In genomic region chr1:93334621-93335020, GRCm38 (mm10) we compare ENCODE assay signal across 18 mouse cellular contexts. TPM values are rescaled to one million over a fixed set of nuclear protein-coding genes. Genes with fewer than 3 reads are reported as not detected.
DNase-seq lines count a peak whose midpoint lies in the region; ATAC-seq and TF ChIP-seq lines count a peak whose summit lies in the region.
"Had no signal": no experiment of that assay in that cellular context is flagged by ENCODE, and none has a peak within 500 bp of the region (broad histone marks: within the 10 kb centered on the region; RNA-seq: fewer than 3 reads in every experiment).

No protein-coding gene starts in this region.

- DNase-seq in limb, embryonic 14.5 days (ENCODE audit: low spot score): peak; percentile 13
- DNase-seq in limb, embryonic 10.5 days (ENCODE audit: low spot score): no peak
- DNase-seq in 3134 (ENCODE audit: extremely low read depth, insufficient read length, low spot score) (peak; percentile 13), 416B (ENCODE audit: low read depth) (peak; percentile 8), adipocyte (ENCODE audit: low spot score) (peak; percentile 21)
- DNase-seq in thymus, postnatal 25 days: no peak
- DNase-seq: adrenal gland, postnatal 14 days; cerebellum, adult 18-20 months; cerebellum, adult 9-11 months; cerebellum, postnatal 36 days; gastrocnemius, postnatal 36 days; heart, adult 11 months; heart, postnatal 36 days had no signal

- H3K36me3 ChIP-seq in limb, embryonic 14.5 days (ENCODE audit: control insufficient read depth, insufficient read depth, low read length): peaks cover 37% of the 10 kb centered on the region
- H3K36me3 ChIP-seq in limb, embryonic 10.5 days: peaks cover 86% of the 10 kb centered on the region
- H3K36me3 ChIP-seq: hindbrain, embryonic 15.5 days had no signal

- TF ChIP-seq POLR2A in limb, embryonic 14.5 days (IDR thresholded peaks at IDR 0.05; ENCODE audit: borderline replicate concordance, extremely low read depth, insufficient read depth, insufficient read length): no peak

- no peaks in the 10 kb centered on the region for H3K4me1 ChIP-seq in limb, embryonic 14.5 days (ENCODE audit: control insufficient read depth, insufficient read depth, low read length)
- H3K4me1 ChIP-seq in limb, embryonic 10.5 days: no peaks in the 10 kb centered on the region
- H3K4me1 ChIP-seq: forebrain, embryonic 15.5 days; heart, embryonic 13.5 days; hindbrain, embryonic 15.5 days had no signal

- no peak overlapping the region for H3K9ac ChIP-seq in limb, embryonic 14.5 days (ENCODE audit: low read depth, low read length, severe bottlenecking)
- H3K9ac ChIP-seq: forebrain, embryonic 15.5 days; heart, embryonic 13.5 days; hindbrain, embryonic 15.5 days had no signal

- 82% methylated on average over 2 of the region's 2 CpGs for WGBS in limb, embryonic 14.5 days
- 74% methylated on average over 2 of the region's 2 CpGs for WGBS in limb, embryonic 10.5 days

- no peaks in the 10 kb centered on the region for H3K27me3 ChIP-seq in limb, embryonic 14.5 days (ENCODE audit: control insufficient read depth, insufficient read depth, low read length)
- no peaks in the 10 kb centered on the region for H3K27me3 ChIP-seq in limb, embryonic 10.5 days (ENCODE audit: low read depth, poor library complexity, severe bottlenecking)
- H3K27me3 ChIP-seq: forebrain, embryonic 15.5 days; heart, embryonic 13.5 days; hindbrain, embryonic 15.5 days had no signal

- H3K4me3 ChIP-seq in limb, embryonic 14.5 days (replicated peaks; ENCODE audit: low read length): no peak overlapping the region
- no peak overlapping the region for H3K4me3 ChIP-seq in limb, embryonic 10.5 days
- H3K4me3 ChIP-seq: forebrain, embryonic 15.5 days; heart, embryonic 13.5 days; hindbrain, embryonic 15.5 days had no signal

- no peaks in the 10 kb centered on the region for H3K9me3 ChIP-seq in limb, embryonic 14.5 days (ENCODE audit: control insufficient read depth, low read length)
- no peaks in the 10 kb centered on the region for H3K9me3 ChIP-seq in limb, embryonic 10.5 days (replicated peaks)
- H3K9me3 ChIP-seq: forebrain, embryonic 15.5 days; heart, embryonic 13.5 days; hindbrain, embryonic 15.5 days had no signal

- no peak overlapping the region for H3K27ac ChIP-seq in limb, embryonic 14.5 days (replicated peaks; ENCODE audit: low read depth, low read length)
- no peak overlapping the region for H3K27ac ChIP-seq in limb, embryonic 10.5 days
- H3K27ac ChIP-seq: forebrain, embryonic 15.5 days; heart, embryonic 13.5 days; hindbrain, embryonic 15.5 days had no signal

- ATAC-seq in limb, embryonic 14.5 days (ENCODE audit: low FRiP score, low read depth): no peak
- ATAC-seq in cerebellum, adult (ENCODE audit: insufficient number of reproducible peaks, low FRiP score, low TSS enrichment): no peak
- ATAC-seq: forebrain, embryonic 15.5 days had no signal

- H3K4me2 ChIP-seq in limb, embryonic 14.5 days (replicated peaks; ENCODE audit: low read depth, low read length, severe bottlenecking): no peak overlapping the region
- H3K4me2 ChIP-seq: forebrain, embryonic 15.5 days; heart, embryonic 13.5 days; hindbrain, embryonic 15.5 days had no signal

RNA-seq across cellular contexts. Expression of gene Ppp1r7, which starts 8.0 kb away (rescaled TPM):
- 8.0 and 10.9 TPM in 2 replicates for polyA plus RNA-seq in limb, embryonic 14.5 days (2012; rRNA removed)
- 38.1 and 41.9 TPM in 2 replicates for polyA plus RNA-seq in limb, embryonic 14.5 days (2014; fragmentation: Nextera tagmentation; extraction: Ambion mirVana)
- 77.2 and 88.0 TPM in 2 replicates for polyA plus RNA-seq in limb, embryonic 10.5 days (2016; fragmentation: Nextera tagmentation; extraction: Ambion mirVana)

RNA-seq across cellular contexts. Expression of gene Pask, which starts 8.7 kb away (rescaled TPM):
- 17.8 and 19.3 TPM in 2 replicates for polyA plus RNA-seq in limb, embryonic 14.5 days (2012; rRNA removed)
- 11.2 and 11.7 TPM in 2 replicates for polyA plus RNA-seq in limb, embryonic 14.5 days (2014; fragmentation: Nextera tagmentation; extraction: Ambion mirVana)
- 29.0 and 34.7 TPM in 2 replicates for polyA plus RNA-seq in limb, embryonic 10.5 days (2016; fragmentation: Nextera tagmentation; extraction: Ambion mirVana)

RNA-seq across cellular contexts. Expression of gene Mterf4, which starts 28.9 kb away (rescaled TPM):
- 16.5 and 20.3 TPM in 2 replicates for polyA plus RNA-seq in limb, embryonic 14.5 days (2012; rRNA removed)
- polyA plus RNA-seq in limb, embryonic 14.5 days (2014; fragmentation: Nextera tagmentation; extraction: Ambion mirVana): 23.6 and 24.7 TPM in 2 replicates
- 39.4 and 44.2 TPM in 2 replicates for polyA plus RNA-seq in limb, embryonic 10.5 days (2016; fragmentation: Nextera tagmentation; extraction: Ambion mirVana)

RNA-seq across cellular contexts. Expression of gene Ano7, which starts 39.1 kb away (rescaled TPM):
- polyA plus RNA-seq in limb, embryonic 14.5 days (2012; rRNA removed): 4.7 and 4.8 TPM in 2 replicates
- polyA plus RNA-seq in limb, embryonic 14.5 days (2014; fragmentation: Nextera tagmentation; extraction: Ambion mirVana): 1.5 and 2.2 TPM in 2 replicates
- polyA plus RNA-seq in limb, embryonic 10.5 days (2016; fragmentation: Nextera tagmentation; extraction: Ambion mirVana): 0.13 and 0.40 TPM in 2 replicates
- polyA plus RNA-seq: forebrain, embryonic 11.5 days had no signal

Comparison
In these comparisons a context has a peak if more than half of its experiments do, and no peak if none do; other contexts are left out.
1. DNase-seq: peak in limb, embryonic 14.5 days (single experiment), 3134 (single experiment), 416B (single experiment) and adipocyte (single experiment); none in limb, embryonic 10.5 days (single experiment) and thymus, postnatal 25 days (single experiment).